Mouse (Mus musculus): ENCODE results near the gene Ikbke.

- TF ChIP-seq EP300 (IDR thresholded peaks at IDR 0.05; ENCODE audit: low read depth) (no peak), CTCF (IDR thresholded peaks at IDR 0.05; ENCODE audit: low read depth) (no peak)
These were observed 67.8 kb downstream of the Ikbke start for GRCm38 (mm10) chr1:131211655-131212054.
